16 mouse cellular contexts compared by ENCODE assay signal in genomic region chr4:23512014-23512413, GRCm38 (mm10).
DNase-seq lines count a peak whose midpoint lies in the region; ATAC-seq and TF ChIP-seq lines count a peak whose summit lies in the region.
"Had no signal": no experiment of that assay in that cellular context is flagged by ENCODE, and none has a peak within 500 bp of the region (broad histone marks: within the 10 kb centered on the region; RNA-seq: fewer than 3 reads in every experiment).

No protein-coding gene starts in this region.

- no peak for DNase-seq in midbrain, postnatal 0 days (ENCODE audit: low spot score)
- DNase-seq in forebrain, embryonic 11.5 days (ENCODE audit: low spot score), result peak; percentile 67
- DNase-seq in hindbrain, embryonic 14.5 days (ENCODE audit: low spot score), result peak; percentile 33
- peak; percentile 8 for DNase-seq in retina, postnatal 7 days (ENCODE audit: low read depth, low spot score)
- DNase-seq in spleen, postnatal 36 days (ENCODE audit: low spot score in 2 of 2), result no peak
- DNase-seq in gastrocnemius, postnatal 25 days, result no peak
- DNase-seq: cerebellum, postnatal 14 days; gastrocnemius, adult 2 months; heart, postnatal 36 days; lung, postnatal 14 days; thymus, adult 18-20 months had no signal

- ATAC-seq in midbrain, embryonic 12.5 days (ENCODE audit: low FRiP score, low read depth), result peak; percentile 50; the same call in 1 of the 2 replicates
- ATAC-seq in midbrain, postnatal 0 days (ENCODE audit: low FRiP score), result no peak
- ATAC-seq in forebrain, embryonic 11.5 days (replicated peaks; ENCODE audit: low FRiP score), result peak; percentile 91
- ATAC-seq in hindbrain, embryonic 14.5 days (ENCODE audit: low FRiP score), result peak; percentile 49; the same call in 1 of the 2 replicates
- ATAC-seq: Patski had no signal

- no peak overlapping the region for H3K4me2 ChIP-seq in midbrain, embryonic 12.5 days (replicated peaks)
- no peak overlapping the region for H3K4me2 ChIP-seq in midbrain, postnatal 0 days (ENCODE audit: low read depth, low read length, poor library complexity, severe bottlenecking)
- no peak overlapping the region for H3K4me2 ChIP-seq in forebrain, embryonic 11.5 days (ENCODE audit: low read depth, low read length, severe bottlenecking)
- no peak overlapping the region for H3K4me2 ChIP-seq in hindbrain, embryonic 14.5 days (replicated peaks)
- H3K4me2 ChIP-seq: liver, embryonic 11.5 days had no signal

- WGBS in midbrain, embryonic 12.5 days, result 34% methylated on average over 4 of the region's 4 CpGs
- WGBS in midbrain, postnatal 0 days, result 43% methylated on average over 4 of the region's 4 CpGs
- 15% methylated on average over 4 of the region's 4 CpGs for WGBS in forebrain, embryonic 11.5 days
- 20% methylated on average over 4 of the region's 4 CpGs for WGBS in hindbrain, embryonic 14.5 days

- no peak overlapping the region for H3K27ac ChIP-seq in midbrain, embryonic 12.5 days (replicated peaks)
- H3K27ac ChIP-seq in midbrain, postnatal 0 days (ENCODE audit: low read depth, low read length), result no peak overlapping the region
- H3K27ac ChIP-seq in forebrain, embryonic 11.5 days (ENCODE audit: low read depth, low read length), result no peak overlapping the region
- no peak overlapping the region for H3K27ac ChIP-seq in hindbrain, embryonic 14.5 days
- H3K27ac ChIP-seq: gastrocnemius, adult 2 months; heart, embryonic 10.5 days; layer of hippocampus, adult 2 months had no signal

- no peaks in the 10 kb centered on the region for H3K27me3 ChIP-seq in midbrain, embryonic 12.5 days
- H3K27me3 ChIP-seq in midbrain, postnatal 0 days (ENCODE audit: insufficient read depth, low read length), result no peaks in the 10 kb centered on the region
- no peaks in the 10 kb centered on the region for H3K27me3 ChIP-seq in forebrain, embryonic 11.5 days (ENCODE audit: control insufficient read depth, insufficient read depth, low read length)
- no peaks in the 10 kb centered on the region for H3K27me3 ChIP-seq in hindbrain, embryonic 14.5 days (ENCODE audit: control insufficient read depth, insufficient read depth, low read length)
- H3K27me3 ChIP-seq: Patski had no signal

- H3K9ac ChIP-seq in midbrain, embryonic 12.5 days (replicated peaks), result no peak overlapping the region
- no peak overlapping the region for H3K9ac ChIP-seq in midbrain, postnatal 0 days (replicated peaks; ENCODE audit: low read length, poor library complexity, severe bottlenecking)
- no peak overlapping the region for H3K9ac ChIP-seq in forebrain, embryonic 11.5 days (ENCODE audit: low read length)
- H3K9ac ChIP-seq in hindbrain, embryonic 14.5 days, result no peak overlapping the region

- no peaks in the 10 kb centered on the region for H3K9me3 ChIP-seq in midbrain, embryonic 12.5 days
- no peaks in the 10 kb centered on the region for H3K9me3 ChIP-seq in midbrain, postnatal 0 days (ENCODE audit: low read length)
- H3K9me3 ChIP-seq in forebrain, embryonic 11.5 days (ENCODE audit: control insufficient read depth, low read length), result no peaks in the 10 kb centered on the region
- H3K9me3 ChIP-seq in hindbrain, embryonic 14.5 days (ENCODE audit: control insufficient read depth, low read length), result no peaks in the 10 kb centered on the region
- H3K9me3 ChIP-seq: heart, embryonic 10.5 days had no signal

- no peak overlapping the region for H3K4me3 ChIP-seq in midbrain, embryonic 12.5 days
- no peak overlapping the region for H3K4me3 ChIP-seq in midbrain, postnatal 0 days (ENCODE audit: low read depth, low read length)
- H3K4me3 ChIP-seq in forebrain, embryonic 11.5 days (ENCODE audit: low read depth, low read length), result no peak overlapping the region
- H3K4me3 ChIP-seq in hindbrain, embryonic 14.5 days (replicated peaks; ENCODE audit: low read length), result no peak overlapping the region
- H3K4me3 ChIP-seq: gastrocnemius, adult 2 months; heart, embryonic 10.5 days; layer of hippocampus, adult 2 months had no signal

- peaks cover 9% of the 10 kb centered on the region for H3K4me1 ChIP-seq in midbrain, embryonic 12.5 days
- H3K4me1 ChIP-seq in midbrain, postnatal 0 days (ENCODE audit: insufficient read depth, low read length), result no peaks in the 10 kb centered on the region
- peaks cover 9% of the 10 kb centered on the region for H3K4me1 ChIP-seq in forebrain, embryonic 11.5 days (replicated peaks; ENCODE audit: control insufficient read depth, insufficient read depth, low read length)
- peaks cover 12% of the 10 kb centered on the region; the same call in 1 of the 2 replicates for H3K4me1 ChIP-seq in hindbrain, embryonic 14.5 days (replicated peaks; ENCODE audit: control insufficient read depth, insufficient read depth, low read length)
- H3K4me1 ChIP-seq: heart, embryonic 10.5 days had no signal

- no peaks in the 10 kb centered on the region for H3K36me3 ChIP-seq in midbrain, embryonic 12.5 days
- H3K36me3 ChIP-seq in midbrain, postnatal 0 days (ENCODE audit: insufficient read depth, low read length), result no peaks in the 10 kb centered on the region
- H3K36me3 ChIP-seq in forebrain, embryonic 11.5 days (ENCODE audit: control insufficient read depth, insufficient read depth, low read length), result no peaks in the 10 kb centered on the region
- no peaks in the 10 kb centered on the region for H3K36me3 ChIP-seq in hindbrain, embryonic 14.5 days (replicated peaks; ENCODE audit: control insufficient read depth, insufficient read depth)
- H3K36me3 ChIP-seq: heart, embryonic 10.5 days had no signal

- TF ChIP-seq CTCF in midbrain, postnatal 0 days (IDR thresholded peaks at IDR 0.05), result no peak

Comparison
In these comparisons a context has a peak if more than half of its experiments do, and no peak if none do; other contexts are left out.
1. DNase-seq: peak in forebrain, embryonic 11.5 days (single experiment), hindbrain, embryonic 14.5 days (single experiment) and retina, postnatal 7 days (single experiment); none in midbrain, postnatal 0 days (single experiment), spleen, postnatal 36 days (0 of 2) and gastrocnemius, postnatal 25 days (single experiment).